Mouse (Mus musculus): ENCODE results near the gene Chrna1. TPM values are rescaled to one million over a fixed set of nuclear protein-coding genes. Genes with fewer than 3 reads are reported as not detected.

The Chrna1 gene
- 25.9 and 26.2 TPM in 2 replicates for polyA plus RNA-seq (2014; fragmentation: Nextera tagmentation; extraction: Ambion mirVana)

- Histone ChIP-seq H3K9me3 (ENCODE audit: control insufficient read depth, low read length) (no peaks in the 10 kb centered on the region), H3K27me3 (replicated peaks; ENCODE audit: control insufficient read depth, insufficient read depth, low read length) (no peaks in the 10 kb centered on the region), H3K4me3 (ENCODE audit: low read depth, low read length) (no peak within 1 kb of the TSS), H3K4me1 (ENCODE audit: control insufficient read depth, insufficient read depth, low read length) (peaks cover 4% of the 10 kb centered on the region; the same call in 1 of the 2 replicates), H3K9ac (ENCODE audit: low read depth, low read length) (no peak within 1 kb of the TSS), H3K27ac (replicated peaks; ENCODE audit: low read depth, low read length) (peak within 1 kb of the TSS; percentile 39; the same call in 1 of the 2 replicates), H3K36me3 (ENCODE audit: control insufficient read depth, insufficient read depth, low read length) (no peaks in the 10 kb centered on the region), H3K4me2 (ENCODE audit: low read depth, low read length) (no peak within 1 kb of the TSS)
- peak; percentile 72 for DNase-seq (ENCODE audit: low spot score)
- WGBS: 86% methylated on average over 9 of the region's 9 CpGs
- ATAC-seq (ENCODE audit: low read depth): peak; percentile 71; the same call in 1 of the 2 replicates
Observed at GRCm38 (mm10) chr2:73580166-73580565, at the start of gene Chrna1. TSS of gene Chrna1 (minus strand) at chr2:73580338.

- Histone ChIP-seq H3K4me1 (ENCODE audit: control insufficient read depth, insufficient read depth, low read length) (0 out of 2 replicates have a peak, but pooled peaks cover 10% of the 10 kb centered on the region), H3K9me3 (ENCODE audit: control insufficient read depth, low read length) (no peaks in the 10 kb centered on the region), H3K36me3 (ENCODE audit: control insufficient read depth, insufficient read depth, low read length) (peaks cover 20% of the 10 kb centered on the region), H3K4me3 (ENCODE audit: low read depth, low read length) (no peak overlapping the region), H3K27me3 (replicated peaks; ENCODE audit: control insufficient read depth, insufficient read depth, low read length) (no peaks in the 10 kb centered on the region), H3K27ac (replicated peaks; ENCODE audit: low read depth, low read length) (no peak overlapping the region), H3K4me2 (ENCODE audit: low read depth, low read length) (no peak overlapping the region), H3K9ac (ENCODE audit: low read depth, low read length) (no peak overlapping the region)
- 33% methylated on average over 4 of the region's 4 CpGs for WGBS
- ATAC-seq (ENCODE audit: low read depth): peak; percentile 37; the same call in 1 of the 2 replicates
- no peak for DNase-seq (ENCODE audit: low spot score)
Observed at GRCm38 (mm10) chr2:73618486-73619052, 38.4 kb upstream of the Chrna1 start.

GRCm38 (mm10) chr2:73616434-73617057 is 36.4 kb upstream of the Chrna1 start:
- Histone ChIP-seq H3K27ac (replicated peaks; ENCODE audit: low read depth, low read length) (no peak overlapping the region), H3K27me3 (replicated peaks; ENCODE audit: control insufficient read depth, insufficient read depth, low read length) (no peaks in the 10 kb centered on the region), H3K4me2 (ENCODE audit: low read depth, low read length) (no peak overlapping the region), H3K36me3 (ENCODE audit: control insufficient read depth, insufficient read depth, low read length) (peaks cover 10% of the 10 kb centered on the region; the same call in 1 of the 2 replicates), H3K4me1 (ENCODE audit: control insufficient read depth, insufficient read depth, low read length) (0 out of 2 replicates have a peak, but pooled peaks cover 10% of the 10 kb centered on the region), H3K4me3 (ENCODE audit: low read depth, low read length) (no peak overlapping the region), H3K9me3 (ENCODE audit: control insufficient read depth, low read length) (no peaks in the 10 kb centered on the region), H3K9ac (ENCODE audit: low read depth, low read length) (no peak overlapping the region)
- ATAC-seq (ENCODE audit: low read depth): no peak
- no peak for DNase-seq (ENCODE audit: low spot score)
- WGBS: 74% methylated on average over 17 of the region's 17 CpGs

DNA sequence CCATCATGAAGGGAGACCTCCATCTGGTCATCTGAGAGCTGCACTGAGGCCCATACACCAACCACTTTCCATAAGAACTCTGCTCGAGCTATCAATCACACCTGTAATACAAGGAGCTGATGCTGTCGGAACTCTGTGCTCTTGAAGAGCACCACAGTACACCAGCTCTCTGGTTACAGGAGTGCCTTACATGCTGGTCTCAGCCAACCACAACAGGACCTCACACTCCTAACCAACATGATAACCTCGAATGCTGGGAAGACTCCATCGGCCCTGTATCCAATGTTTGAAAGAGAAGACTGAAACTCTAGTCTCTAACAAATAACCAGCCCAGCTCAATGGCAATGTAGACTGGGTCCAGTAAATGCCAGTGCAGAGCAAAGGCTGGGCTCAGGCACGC is 35.3 kb upstream of the Chrna1 start:
- H3K36me3 ChIP-seq (ENCODE audit: control insufficient read depth, insufficient read depth, low read length): peaks cover 17% of the 10 kb centered on the region
- ATAC-seq (ENCODE audit: low read depth) (no peak), DNase-seq (ENCODE audit: low spot score) (no peak)
- no peak overlapping the region for H3K4me2 ChIP-seq (ENCODE audit: low read depth, low read length)
- 0 out of 2 replicates have a peak, but pooled peaks cover 10% of the 10 kb centered on the region for H3K4me1 ChIP-seq (ENCODE audit: control insufficient read depth, insufficient read depth, low read length)
- H3K9ac ChIP-seq (ENCODE audit: low read depth, low read length): no peak overlapping the region
- H3K9me3 ChIP-seq (ENCODE audit: control insufficient read depth, low read length): no peaks in the 10 kb centered on the region
- H3K4me3 ChIP-seq (ENCODE audit: low read depth, low read length): no peak overlapping the region
- H3K27me3 ChIP-seq (replicated peaks; ENCODE audit: control insufficient read depth, insufficient read depth, low read length): no peaks in the 10 kb centered on the region
- H3K27ac ChIP-seq (replicated peaks; ENCODE audit: low read depth, low read length): no peak overlapping the region
- 78% methylated on average over 5 of the region's 5 CpGs for WGBS

DNA sequence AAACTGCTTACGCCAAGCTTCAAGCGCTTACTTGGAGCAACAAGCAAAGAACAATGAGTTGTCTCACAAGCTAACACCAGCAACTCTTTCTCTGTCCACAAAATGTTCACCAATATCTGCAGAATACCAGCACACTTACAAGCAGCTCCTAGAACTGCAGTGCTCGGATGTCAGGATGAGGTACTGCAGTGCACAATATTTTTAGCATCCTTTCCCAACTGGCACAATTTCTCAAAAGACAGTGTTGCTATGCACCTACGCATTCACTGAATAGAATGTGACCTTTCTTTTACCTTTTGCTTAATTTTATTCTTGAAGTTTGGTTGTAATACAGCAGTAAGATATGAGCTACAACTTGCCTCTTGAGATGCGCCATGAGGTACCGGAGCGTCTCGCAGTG is 34.2 kb upstream of the Chrna1 start:
- 97% methylated on average over 8 of the region's 8 CpGs for WGBS

GRCm38 (mm10) chr2:73612941-73613340 is 32.8 kb upstream of the Chrna1 start:
- no peak overlapping the region for H3K4me2 ChIP-seq (ENCODE audit: low read depth, low read length)
- H3K36me3 ChIP-seq (ENCODE audit: control insufficient read depth, insufficient read depth, low read length): peaks cover 21% of the 10 kb centered on the region
- H3K9ac ChIP-seq (ENCODE audit: low read depth, low read length): no peak overlapping the region
- no peaks in the 10 kb centered on the region for H3K27me3 ChIP-seq (replicated peaks; ENCODE audit: control insufficient read depth, insufficient read depth, low read length)
- no peak overlapping the region for H3K27ac ChIP-seq (replicated peaks; ENCODE audit: low read depth, low read length)
- no peak for DNase-seq (ENCODE audit: low spot score)
- H3K4me3 ChIP-seq (ENCODE audit: low read depth, low read length): no peak overlapping the region
- no peak for ATAC-seq (ENCODE audit: low read depth)
- WGBS: 89% methylated on average over 7 of the region's 7 CpGs
- H3K9me3 ChIP-seq (ENCODE audit: control insufficient read depth, low read length): no peaks in the 10 kb centered on the region
- H3K4me1 ChIP-seq (ENCODE audit: control insufficient read depth, insufficient read depth, low read length): 0 out of 2 replicates have a peak, but pooled peaks cover 4% of the 10 kb centered on the region

More for the DNA sequence above, 34.2 kb upstream of the Chrna1 start:
- H3K4me1 ChIP-seq (ENCODE audit: control insufficient read depth, insufficient read depth, low read length): 0 out of 2 replicates have a peak, but pooled peaks cover 10% of the 10 kb centered on the region
- no peak overlapping the region for H3K27ac ChIP-seq (replicated peaks; ENCODE audit: low read depth, low read length)
- no peak overlapping the region for H3K4me2 ChIP-seq (ENCODE audit: low read depth, low read length)
- DNase-seq (ENCODE audit: low spot score) (no peak), ATAC-seq (ENCODE audit: low read depth) (no peak)
- H3K4me3 ChIP-seq (ENCODE audit: low read depth, low read length): no peak overlapping the region
- H3K36me3 ChIP-seq (ENCODE audit: control insufficient read depth, insufficient read depth, low read length): peaks cover 21% of the 10 kb centered on the region
- no peaks in the 10 kb centered on the region for H3K9me3 ChIP-seq (ENCODE audit: control insufficient read depth, low read length)
- H3K27me3 ChIP-seq (replicated peaks; ENCODE audit: control insufficient read depth, insufficient read depth, low read length): no peaks in the 10 kb centered on the region
- H3K9ac ChIP-seq (ENCODE audit: low read depth, low read length): no peak overlapping the region

GRCm38 (mm10) chr2:73612367-73612914 is 32.3 kb upstream of the Chrna1 start:
- 91% methylated on average over 6 of the region's 6 CpGs for WGBS
- Histone ChIP-seq H3K4me2 (ENCODE audit: low read depth, low read length) (no peak overlapping the region), H3K4me3 (ENCODE audit: low read depth, low read length) (no peak overlapping the region), H3K4me1 (ENCODE audit: control insufficient read depth, insufficient read depth, low read length) (0 out of 2 replicates have a peak, but pooled peaks cover 2% of the 10 kb centered on the region), H3K9ac (ENCODE audit: low read depth, low read length) (no peak overlapping the region), H3K27ac (replicated peaks; ENCODE audit: low read depth, low read length) (no peak overlapping the region), H3K9me3 (ENCODE audit: control insufficient read depth, low read length) (no peaks in the 10 kb centered on the region), H3K36me3 (ENCODE audit: control insufficient read depth, insufficient read depth, low read length) (peaks cover 21% of the 10 kb centered on the region), H3K27me3 (replicated peaks; ENCODE audit: control insufficient read depth, insufficient read depth, low read length) (no peaks in the 10 kb centered on the region)
- DNase-seq (ENCODE audit: low spot score): no peak
- ATAC-seq (ENCODE audit: low read depth): no peak

DNA sequence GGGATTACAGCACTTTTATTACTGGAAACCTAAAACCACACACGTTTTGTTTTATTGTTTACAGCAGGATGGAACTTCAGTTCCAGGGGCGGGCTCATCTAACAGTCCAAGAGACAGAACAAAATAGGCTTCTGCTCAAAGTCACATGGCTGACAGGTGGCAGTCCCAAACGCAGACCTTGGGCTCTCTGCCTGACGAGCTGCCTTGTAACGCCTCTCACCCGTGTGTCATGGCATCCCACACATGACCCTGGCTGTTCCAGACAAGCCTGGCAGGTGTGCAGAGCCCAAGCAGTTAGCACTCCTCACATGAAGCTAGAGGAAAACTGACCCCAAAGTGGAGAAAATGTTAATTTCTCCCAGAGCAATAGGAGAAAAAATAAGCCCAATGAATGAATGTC is 31.7 kb upstream of the Chrna1 start:
- no peak for ATAC-seq (ENCODE audit: low read depth)
- 61% methylated on average over 6 of the region's 6 CpGs for WGBS
- H3K9me3 ChIP-seq (ENCODE audit: control insufficient read depth, low read length): no peaks in the 10 kb centered on the region

More for the DNA sequence above, 31.7 kb upstream of the Chrna1 start:
- H3K27ac ChIP-seq (replicated peaks; ENCODE audit: low read depth, low read length): no peak overlapping the region
- H3K4me3 ChIP-seq (ENCODE audit: low read depth, low read length): no peak overlapping the region
- no peak overlapping the region for H3K9ac ChIP-seq (ENCODE audit: low read depth, low read length)
- H3K4me2 ChIP-seq (ENCODE audit: low read depth, low read length): no peak overlapping the region
- no peak for DNase-seq (ENCODE audit: low spot score)
- H3K27me3 ChIP-seq (replicated peaks; ENCODE audit: control insufficient read depth, insufficient read depth, low read length): no peaks in the 10 kb centered on the region
- 0 out of 2 replicates have a peak, but pooled peaks cover 7% of the 10 kb centered on the region for H3K4me1 ChIP-seq (ENCODE audit: control insufficient read depth, insufficient read depth, low read length)
- H3K36me3 ChIP-seq (ENCODE audit: control insufficient read depth, insufficient read depth, low read length): peaks cover 21% of the 10 kb centered on the region
